Mouse (Mus musculus) intestine, embryonic 14.5 days (tissue): ENCODE data around the gene Slc10a7. TPM values are rescaled to one million over a fixed set of nuclear protein-coding genes. Genes with fewer than 3 reads are reported as not detected.

Experiments
- ATAC-seq: fragments of 200-750 bp; cut with Nextera tagmentation; replicated peaks from 2 replicates; pipeline ENCODE4 v1.8.0; 2017; ENCODE audit warnings: low read depth, moderate number of reproducible peaks, moderate TSS enrichment, moderate library complexity; ENCODE audit not compliant: low FRiP score, low TSS enrichment
- DNase-seq: peaks from one replicate; pipeline ENCODE4 v3.0.0-alpha.2; 2018; ENCODE audit warnings: low spot score
- H3K27ac ChIP-seq: fragments of 300-500 bp; sonication (generic); 2 replicates; pipeline ENCODE4 v1.5.1; 2014; ENCODE audit warnings: low read depth, mild to moderate bottlenecking, control low read depth
- H3K27me3 ChIP-seq: fragments of 300-500 bp; sonication (generic); replicated peaks from 2 replicates; pipeline ENCODE4 v1.6.1; 2014; ENCODE audit warnings: low read length, control low read depth; ENCODE audit not compliant: control insufficient read depth, insufficient read depth
- H3K36me3 ChIP-seq: fragments of 300-500 bp; sonication (generic); 2 replicates; pipeline ENCODE4 v1.6.1; 2014; ENCODE audit warnings: low read length, control low read depth; ENCODE audit not compliant: control insufficient read depth, insufficient read depth
- H3K4me1 ChIP-seq: fragments of 300-500 bp; sonication (generic); replicated peaks from 2 replicates; pipeline ENCODE4 v1.6.1; 2014; ENCODE audit warnings: low read length, control low read depth, mixed read lengths; ENCODE audit not compliant: control insufficient read depth, insufficient read depth
- H3K4me2 ChIP-seq: fragments of 300-500 bp; sonication (generic); 2 replicates; pipeline ENCODE4 v1.6.1; 2014; ENCODE audit warnings: low read length
- H3K4me3 ChIP-seq: fragments of 300-500 bp; sonication (generic); 2 replicates; pipeline ENCODE4 v1.5.1; 2014; ENCODE audit warnings: low read depth, low read length, control low read depth, mixed read lengths
- H3K9ac ChIP-seq: fragments of 300-500 bp; sonication (generic); 2 replicates; pipeline ENCODE4 v1.6.1; 2014; ENCODE audit warnings: mild to moderate bottlenecking, low read length
- H3K9me3 ChIP-seq: fragments of 300-500 bp; sonication (generic); 2 replicates; pipeline ENCODE4 v1.6.1; 2016; ENCODE audit warnings: low read length, control low read depth; ENCODE audit not compliant: control insufficient read depth
- WGBS: fragments of 180-500 bp; shearing (Covaris S2); extraction: QIAGEN DNeasy Blood & Tissue Kit; methylation state at CpG from one replicate; pipeline ENCODE4 v1.1.7; 2014; 5-methylcytosine and 5-hydroxymethylcytosine counted together
- polyA plus RNA-seq: library from polyadenylated mRNA; unstranded; fragments of >200 nt; fragmentation: Nextera tagmentation; extraction: Ambion mirVana; gene quantifications from 2 replicates; pipeline ENCODE4 v1.2.1, GENCODE M21; 2014

The Slc10a7 gene
- polyA plus RNA-seq, 1 experiment from 2014 or later: 11.1 TPM

DNA sequence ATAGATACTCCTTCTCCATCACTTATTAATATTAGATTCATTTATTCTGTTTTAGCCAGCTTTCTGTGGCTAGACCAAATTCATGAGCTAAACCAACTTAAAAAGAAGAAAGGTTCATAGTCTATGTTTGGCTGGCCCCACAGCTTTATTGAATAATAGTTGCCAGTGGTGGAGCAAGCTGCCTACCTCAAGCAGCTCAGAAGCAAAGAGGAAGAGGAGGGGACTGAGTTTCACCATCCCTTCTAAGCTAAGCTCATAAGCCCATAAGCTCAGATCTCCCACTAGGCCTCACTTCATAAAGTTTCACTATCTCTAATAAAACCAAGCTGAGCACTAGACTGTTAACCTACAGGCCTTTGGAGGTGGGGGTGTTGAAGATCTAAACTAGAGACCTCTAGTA is 237.9 kb downstream of the Slc10a7 start:
- no peaks in the 10 kb centered on the region for H3K27me3 ChIP-seq
- DNase-seq (no peak), ATAC-seq (no peak)
- H3K36me3 ChIP-seq: no peaks in the 10 kb centered on the region
- H3K4me1 ChIP-seq: no peaks in the 10 kb centered on the region; the same call in 1 of the 2 replicates
- no peak overlapping the region for H3K9ac ChIP-seq
- H3K4me3 ChIP-seq: no peak overlapping the region
- H3K4me2 ChIP-seq: no peak overlapping the region
- no peak overlapping the region for H3K27ac ChIP-seq
- no peaks in the 10 kb centered on the region for H3K9me3 ChIP-seq

- Histone ChIP-seq H3K4me2 (no peak overlapping the region), H3K4me3 (no peak overlapping the region), H3K27ac (no peak overlapping the region), H3K9ac (no peak overlapping the region), H3K9me3 (no peaks in the 10 kb centered on the region), H3K27me3 (no peaks in the 10 kb centered on the region), H3K36me3 (no peaks in the 10 kb centered on the region), H3K4me1 (no peaks in the 10 kb centered on the region)
- WGBS: 62% methylated on average over 4 of the region's 4 CpGs
- ATAC-seq (no peak), DNase-seq (peak; percentile 31)
Measured at GRCm38 (mm10) chr8:78748701-78749100, 239.6 kb downstream of the Slc10a7 start.

DNA sequence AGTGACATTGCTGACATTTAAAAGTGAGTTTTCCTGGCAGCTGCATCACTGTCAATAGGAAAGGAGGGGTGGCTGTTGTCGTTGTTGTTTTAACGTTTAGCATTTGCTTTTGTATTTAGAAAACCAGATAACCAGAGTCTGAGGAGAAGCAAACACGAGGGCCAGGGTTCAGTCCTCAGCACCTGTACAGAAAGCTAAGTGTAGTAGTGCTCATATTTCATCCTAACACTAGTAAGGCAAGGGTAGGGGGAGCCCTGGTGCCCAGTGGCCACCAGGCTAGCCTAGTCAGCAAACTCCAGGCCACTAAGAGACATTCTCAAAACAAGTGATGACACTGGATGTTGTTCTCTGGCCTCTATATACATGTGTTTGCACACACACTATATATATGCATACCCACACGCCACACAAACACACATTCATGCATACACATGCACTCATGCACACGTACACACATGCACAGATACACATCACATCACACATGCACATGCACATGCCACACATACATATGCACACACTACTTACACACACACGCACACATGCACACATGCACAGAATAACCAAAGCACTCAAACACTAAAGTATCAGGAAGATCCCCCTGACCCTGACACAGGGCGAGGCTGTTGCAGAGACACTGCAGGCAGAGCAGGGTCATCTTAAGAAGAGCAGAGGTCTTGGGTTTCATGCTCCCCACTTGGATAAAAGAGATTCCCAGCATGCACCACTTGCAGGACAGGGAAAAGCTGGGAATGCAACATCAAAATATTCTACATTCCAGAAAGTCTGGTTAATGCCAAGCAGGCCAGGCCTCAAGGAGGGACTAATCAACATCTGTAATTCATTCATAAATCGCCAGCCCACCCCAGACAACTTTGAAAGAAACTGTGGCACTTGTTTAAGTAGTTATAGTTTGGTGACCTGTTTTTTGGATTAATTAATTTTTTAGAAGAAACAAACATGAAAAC is 241.0 kb downstream of the Slc10a7 start:
- no peaks in the 10 kb centered on the region for H3K36me3 ChIP-seq
- ATAC-seq: no peak
- no peaks in the 10 kb centered on the region for H3K27me3 ChIP-seq
- H3K27ac ChIP-seq: no peak overlapping the region
- no peaks in the 10 kb centered on the region for H3K4me1 ChIP-seq
- H3K9me3 ChIP-seq: no peaks in the 10 kb centered on the region
- peak; percentile 43 for DNase-seq
- no peak overlapping the region for H3K9ac ChIP-seq
- H3K4me2 ChIP-seq: no peak overlapping the region
- WGBS: 80% methylated on average over 8 of the region's 8 CpGs
- no peak overlapping the region for H3K4me3 ChIP-seq

DNA sequence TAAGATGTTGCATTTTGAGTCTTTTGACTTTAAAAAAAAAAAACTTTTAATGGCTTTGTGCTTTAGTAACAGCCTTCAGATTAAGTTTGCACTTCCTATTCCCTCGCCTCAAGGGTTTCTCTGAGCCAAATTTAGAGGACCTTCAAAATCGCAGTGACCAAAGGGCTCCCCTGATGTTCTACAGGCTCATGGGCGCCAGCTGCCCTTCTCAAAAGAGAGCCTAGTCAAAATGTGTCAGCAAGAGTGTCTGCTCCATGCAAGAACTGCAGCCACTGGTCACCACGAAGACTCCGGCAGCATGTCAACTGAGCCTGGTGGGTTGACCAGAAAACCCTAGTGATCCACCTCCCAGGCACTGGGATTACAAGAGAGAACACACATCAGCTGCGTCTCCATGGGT is 242.0 kb downstream of the Slc10a7 start:
- peaks cover 2% of the 10 kb centered on the region; the same call in 1 of the 2 replicates for H3K9me3 ChIP-seq
- H3K27ac ChIP-seq: no peak overlapping the region
- no peaks in the 10 kb centered on the region for H3K27me3 ChIP-seq
- ATAC-seq (no peak), DNase-seq (peak; percentile 31)
- H3K4me2 ChIP-seq: no peak overlapping the region
- no peaks in the 10 kb centered on the region for H3K36me3 ChIP-seq
- H3K9ac ChIP-seq: no peak overlapping the region
- H3K4me1 ChIP-seq: no peaks in the 10 kb centered on the region
- 88% methylated on average over 6 of the region's 6 CpGs for WGBS
- H3K4me3 ChIP-seq: no peak overlapping the region

DNA sequence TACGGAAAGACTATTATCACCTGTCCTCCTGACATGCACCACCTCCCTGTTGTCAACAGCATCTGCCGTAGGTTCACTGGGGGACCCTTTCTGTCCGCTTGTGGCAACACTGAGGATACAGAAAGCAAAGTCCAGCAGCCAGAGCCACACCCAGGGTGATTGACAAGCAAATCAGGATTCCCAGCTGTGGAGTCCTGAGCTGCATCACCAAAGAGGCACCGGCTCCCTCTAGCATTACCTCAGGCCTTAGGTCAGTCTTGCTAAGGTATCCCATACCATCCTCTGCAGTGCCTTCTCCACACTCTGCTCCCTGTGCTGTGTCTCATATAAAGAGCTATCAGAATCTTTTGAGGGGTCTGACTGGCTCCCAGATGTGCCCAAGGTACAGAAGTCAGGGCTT is 245.8 kb downstream of the Slc10a7 start:
- Histone ChIP-seq H3K9me3 (peaks cover 7% of the 10 kb centered on the region; the same call in 1 of the 2 replicates), H3K4me2 (no peak overlapping the region), H3K27me3 (no peaks in the 10 kb centered on the region), H3K27ac (no peak overlapping the region), H3K9ac (no peak overlapping the region), H3K36me3 (no peaks in the 10 kb centered on the region), H3K4me3 (no peak overlapping the region), H3K4me1 (no peaks in the 10 kb centered on the region)
- peak; percentile 37 for DNase-seq
- 82% methylated on average over 4 of the region's 4 CpGs for WGBS
- no peak for ATAC-seq

- H3K9me3 ChIP-seq: peaks cover 7% of the 10 kb centered on the region; the same call in 1 of the 2 replicates
Measured at GRCm38 (mm10) chr8:78759139-78759538, 250.0 kb downstream of the Slc10a7 start.

GRCm38 (mm10) chr8:78764976-78765375 is 255.8 kb downstream of the Slc10a7 start:
- ATAC-seq: no peak
- Histone ChIP-seq H3K27ac (no peak overlapping the region), H3K9me3 (no peaks in the 10 kb centered on the region; the same call in 1 of the 2 replicates), H3K4me3 (no peak overlapping the region), H3K36me3 (no peaks in the 10 kb centered on the region), H3K4me1 (no peaks in the 10 kb centered on the region), H3K27me3 (no peaks in the 10 kb centered on the region), H3K4me2 (no peak overlapping the region), H3K9ac (no peak overlapping the region)
- no peak for DNase-seq

More at GRCm38 (mm10) chr8:78759139-78759538, 250.0 kb downstream of the Slc10a7 start:
- Histone ChIP-seq H3K4me2 (no peak overlapping the region), H3K36me3 (no peaks in the 10 kb centered on the region), H3K9ac (no peak overlapping the region), H3K27me3 (no peaks in the 10 kb centered on the region), H3K27ac (no peak overlapping the region), H3K4me1 (no peaks in the 10 kb centered on the region), H3K4me3 (no peak overlapping the region)
- DNase-seq: peak; percentile 21
- ATAC-seq: no peak

GRCm38 (mm10) chr8:78765556-78765955 is 256.4 kb downstream of the Slc10a7 start:
- no peak overlapping the region for H3K4me3 ChIP-seq
- no peaks in the 10 kb centered on the region; the same call in 1 of the 2 replicates for H3K9me3 ChIP-seq
- H3K4me2 ChIP-seq: no peak overlapping the region
- no peaks in the 10 kb centered on the region for H3K36me3 ChIP-seq
- H3K27ac ChIP-seq: no peak overlapping the region
- no peak overlapping the region for H3K9ac ChIP-seq
- 87% methylated on average over 1 of the region's 1 CpGs for WGBS
- H3K4me1 ChIP-seq: no peaks in the 10 kb centered on the region
- ATAC-seq: no peak
- no peaks in the 10 kb centered on the region for H3K27me3 ChIP-seq
- peak; percentile 15 for DNase-seq

GRCm38 (mm10) chr8:78770584-78770983 is 261.4 kb downstream of the Slc10a7 start:
- H3K27ac ChIP-seq: no peak overlapping the region
- no peaks in the 10 kb centered on the region for H3K4me1 ChIP-seq
- no peak overlapping the region for H3K4me3 ChIP-seq
- WGBS: 90% methylated on average over 3 of the region's 3 CpGs
- ATAC-seq: no peak
- H3K9me3 ChIP-seq: no peaks in the 10 kb centered on the region
- no peak overlapping the region for H3K4me2 ChIP-seq
- no peaks in the 10 kb centered on the region for H3K36me3 ChIP-seq
- DNase-seq: no peak
- H3K9ac ChIP-seq: no peak overlapping the region
- no peaks in the 10 kb centered on the region for H3K27me3 ChIP-seq
